Comparison of ENCODE assay signal across 16 mouse cellular contexts in the genomic region with DNA sequence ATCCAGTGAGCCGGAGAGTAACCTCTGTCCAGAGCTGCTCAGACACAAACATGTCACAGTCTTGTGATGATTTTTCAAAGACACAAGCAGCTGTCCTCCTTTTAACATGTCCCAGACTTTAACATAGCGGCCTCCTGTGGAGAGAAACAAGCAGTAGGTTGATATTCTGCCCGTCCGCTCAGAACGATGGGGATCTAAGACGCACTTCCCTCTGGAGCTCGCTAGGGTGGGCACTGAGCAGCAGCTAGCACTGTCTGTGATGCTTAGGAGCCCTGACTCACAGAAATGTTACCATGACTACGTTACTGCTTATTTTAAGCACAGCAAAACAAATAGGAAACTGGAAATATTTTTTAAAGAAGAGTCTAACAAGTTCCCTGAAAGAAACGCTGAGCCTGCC. TPM values are rescaled to one million over a fixed set of nuclear protein-coding genes. Genes with fewer than 3 reads are reported as not detected.
DNase-seq lines count a peak whose midpoint lies in the region; ATAC-seq and TF ChIP-seq lines count a peak whose summit lies in the region.
"Had no signal": no experiment of that assay in that cellular context is flagged by ENCODE, and none has a peak within 500 bp of the region (broad histone marks: within the 10 kb centered on the region; RNA-seq: fewer than 3 reads in every experiment).

No protein-coding gene starts in this region.

- H3K4me1 ChIP-seq in intestine, postnatal 0 days (replicated peaks; ENCODE audit: control insufficient read depth, insufficient read depth, low read length): no peaks in the 10 kb centered on the region
- H3K4me1 ChIP-seq in intestine, embryonic 16.5 days (ENCODE audit: control insufficient read depth, insufficient read depth, low read length): no peaks in the 10 kb centered on the region
- H3K4me1 ChIP-seq: heart, embryonic 12.5 days; limb, embryonic 15.5 days had no signal

- WGBS in intestine, postnatal 0 days: 78% methylated on average over 9 of the region's 9 CpGs
- WGBS in intestine, embryonic 16.5 days: 71% methylated on average over 9 of the region's 9 CpGs

- no peak overlapping the region for H3K4me3 ChIP-seq in intestine, postnatal 0 days (ENCODE audit: low read depth, low read length)
- no peak overlapping the region for H3K4me3 ChIP-seq in intestine, embryonic 16.5 days (ENCODE audit: low read length)
- H3K4me3 ChIP-seq: heart, embryonic 12.5 days; limb, embryonic 15.5 days had no signal

- no peaks in the 10 kb centered on the region for H3K27me3 ChIP-seq in intestine, postnatal 0 days (replicated peaks; ENCODE audit: control insufficient read depth, insufficient read depth, low read length)
- H3K27me3 ChIP-seq in intestine, embryonic 16.5 days (replicated peaks; ENCODE audit: control insufficient read depth, insufficient read depth, low read length): no peaks in the 10 kb centered on the region
- H3K27me3 ChIP-seq: CH12.LX; heart, embryonic 12.5 days; limb, embryonic 15.5 days had no signal

- DNase-seq in WW6 (ENCODE audit: low read depth, low spot score): peak; percentile 31
- DNase-seq in layer of hippocampus, adult 8-10 months (ENCODE audit: low spot score in 2 of 2): peak; percentile 76 to 80
- peak; percentile 78 to 88 for DNase-seq in right cerebral cortex, postnatal 10 days (ENCODE audit: low spot score in 2 of 2)
- no peak for DNase-seq in cerebellum, adult 9-10 months
- no peak for DNase-seq in adrenal gland, postnatal 4 days (ENCODE audit: low spot score in 2 of 2)
- no peak for DNase-seq in kidney, postnatal 10 days
- DNase-seq: adrenal gland, adult 2 months; cerebellum, adult 8-10 months had no signal

- peak; percentile 38 for TF ChIP-seq CTCF in intestine, postnatal 0 days (IDR thresholded peaks at IDR 0.05; ENCODE audit: low read depth)

- no peak overlapping the region for H3K9ac ChIP-seq in intestine, postnatal 0 days (ENCODE audit: low read depth, low read length)
- no peak overlapping the region for H3K9ac ChIP-seq in intestine, embryonic 16.5 days (ENCODE audit: low read depth, low read length)
- H3K9ac ChIP-seq: heart, embryonic 12.5 days; limb, embryonic 15.5 days had no signal

- H3K36me3 ChIP-seq in intestine, postnatal 0 days (ENCODE audit: control insufficient read depth, insufficient read depth): peaks cover 62% of the 10 kb centered on the region
- H3K36me3 ChIP-seq in intestine, embryonic 16.5 days (ENCODE audit: control insufficient read depth, insufficient read depth, low read length): peaks cover 8% of the 10 kb centered on the region; the same call in 1 of the 2 replicates

- H3K4me2 ChIP-seq in intestine, postnatal 0 days (replicated peaks; ENCODE audit: low read depth): no peak overlapping the region
- no peak overlapping the region for H3K4me2 ChIP-seq in intestine, embryonic 16.5 days (ENCODE audit: low read depth, low read length)
- H3K4me2 ChIP-seq: heart, embryonic 12.5 days; limb, embryonic 15.5 days had no signal

- H3K27ac ChIP-seq in intestine, postnatal 0 days (ENCODE audit: low read depth, low read length): no peak overlapping the region
- H3K27ac ChIP-seq in intestine, embryonic 16.5 days (ENCODE audit: low read length): no peak overlapping the region
- H3K27ac ChIP-seq: limb, embryonic 15.5 days had no signal

- no peaks in the 10 kb centered on the region for H3K9me3 ChIP-seq in intestine, postnatal 0 days (ENCODE audit: control insufficient read depth)
- no peaks in the 10 kb centered on the region for H3K9me3 ChIP-seq in intestine, embryonic 16.5 days (ENCODE audit: control insufficient read depth, low read length)
- H3K9me3 ChIP-seq: heart, embryonic 12.5 days; limb, embryonic 15.5 days had no signal

- no peak for ATAC-seq in intestine, postnatal 0 days
- ATAC-seq in intestine, embryonic 16.5 days: no peak

RNA-seq across cellular contexts. Expression of a gene that starts 7.9 kb away (rescaled TPM):
- 9.3 and 9.8 TPM in 2 replicates for polyA plus RNA-seq in intestine, postnatal 0 days (2015; fragmentation: Nextera tagmentation; extraction: Ambion mirVana)
- polyA plus RNA-seq in intestine, embryonic 16.5 days (2015; fragmentation: Nextera tagmentation; extraction: Ambion mirVana): 29.7 and 30.8 TPM in 2 replicates
- total RNA-seq in layer of hippocampus, adult 8-10 months (2022): 10 to 100 TPM; 22.2 to 25.0 (median 24.2) TPM
- total RNA-seq in adrenal gland, postnatal 4 days (2021): 10 to 100 TPM; 26.0 to 29.6 TPM

RNA-seq across cellular contexts. Expression of a gene that starts 8.0 kb away (rescaled TPM):
- 18.9 and 19.3 TPM in 2 replicates for polyA plus RNA-seq in intestine, postnatal 0 days (2015; fragmentation: Nextera tagmentation; extraction: Ambion mirVana)
- polyA plus RNA-seq in intestine, embryonic 16.5 days (2015; fragmentation: Nextera tagmentation; extraction: Ambion mirVana): 17.2 and 17.8 TPM in 2 replicates
- total RNA-seq in layer of hippocampus, adult 8-10 months (2022): 10 to 100 TPM; 42.8 to 50.4 (median 49.4) TPM
- 10 to 100 TPM; 35.3 to 36.2 TPM for total RNA-seq in adrenal gland, postnatal 4 days (2021)

RNA-seq across cellular contexts. Expression of a gene that starts 24.8 kb away (rescaled TPM):
- polyA plus RNA-seq in intestine, postnatal 0 days (2015; fragmentation: Nextera tagmentation; extraction: Ambion mirVana): not detected in 2 replicates
- not detected in 2 replicates for polyA plus RNA-seq in intestine, embryonic 16.5 days (2015; fragmentation: Nextera tagmentation; extraction: Ambion mirVana)
- not detected for total RNA-seq in layer of hippocampus, adult 8-10 months (2022)
- not detected for total RNA-seq in adrenal gland, postnatal 4 days (2021)
- total RNA-seq: adrenal gland, adult 2 months; CH12.LX; megakaryocyte-erythroid progenitor cell, adult 5-6 weeks had no signal
- polyA plus RNA-seq: adrenal gland, adult 2 months; forebrain, embryonic 11.5 days; heart, embryonic 12.5 days; intestine, embryonic 14.5 days; limb, embryonic 15.5 days had no signal

RNA-seq across cellular contexts. Expression of a gene that starts 48.7 kb away (rescaled TPM):
- polyA plus RNA-seq in intestine, postnatal 0 days (2015; fragmentation: Nextera tagmentation; extraction: Ambion mirVana): 13.8 and 15.1 TPM in 2 replicates
- polyA plus RNA-seq in intestine, embryonic 16.5 days (2015; fragmentation: Nextera tagmentation; extraction: Ambion mirVana): 14.2 and 15.1 TPM in 2 replicates
- total RNA-seq in layer of hippocampus, adult 8-10 months (2022): 10 to 100 TPM; 76.5 to 97.9 (median 94.2) TPM
- total RNA-seq in adrenal gland, postnatal 4 days (2021): 10 to 100 TPM; 31.2 to 47.6 TPM

Comparison
In these comparisons a context has a peak if more than half of its experiments do, and no peak if none do; other contexts are left out.
1. DNase-seq: peak in WW6 (single experiment), layer of hippocampus, adult 8-10 months (2 of 2) and right cerebral cortex, postnatal 10 days (2 of 2); none in cerebellum, adult 9-10 months (single experiment), adrenal gland, postnatal 4 days (0 of 2) and kidney, postnatal 10 days (single experiment).